Mouse (Mus musculus): ENCODE data around the gene Gsdme.

- no peak for TF ChIP-seq POLR2A (IDR thresholded peaks at IDR 0.05; ENCODE audit: insufficient read depth, low read length)
- no peak for TF ChIP-seq CTCF (IDR thresholded peaks at IDR 0.05; ENCODE audit: low read depth, low read length)
Observed at GRCm38 (mm10) chr6:50273416-50273815, 9.8 kb upstream of the Gsdme start.

Data from ES-Bruce4 (cell line).